Mouse (Mus musculus): ENCODE results near the gene Slc20a1.
A peak's percentile ranks its signal among the peaks of the same experiment; 100 is the strongest.

DNA sequence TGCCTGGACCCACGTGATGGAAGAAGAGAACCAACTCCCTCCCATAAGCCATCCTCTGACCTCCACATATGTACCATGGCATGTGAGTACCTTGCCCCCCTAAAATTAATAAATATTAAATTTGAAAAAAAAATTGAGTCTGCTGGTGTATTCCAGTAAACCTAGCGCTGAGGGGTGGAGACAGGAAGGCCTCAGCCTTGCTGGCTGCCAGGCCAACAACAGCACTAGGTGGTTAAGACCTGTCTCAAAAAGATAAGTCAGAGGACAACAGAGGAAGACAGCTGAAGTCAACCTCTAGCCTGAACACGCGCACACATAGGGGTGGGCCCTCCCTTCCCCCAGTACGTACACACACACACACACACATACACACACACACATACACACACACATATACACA lies 16.2 kb downstream of the Slc20a1 start:
- TF ChIP-seq CTCF (IDR thresholded peaks at IDR 0.05; ENCODE audit: low read depth): no peak
- TF ChIP-seq EP300 (IDR thresholded peaks at IDR 0.05; ENCODE audit: low read depth): peak; percentile 80
